Mouse (Mus musculus) G1E (cell line): Measurements from ENCODE around the gene Hoxa11. TPM values are rescaled to one million over a fixed set of nuclear protein-coding genes. Genes with fewer than 3 reads are reported as not detected.

ENCODE experiments used
- ATAC-seq: 2 replicates; pipeline ENCODE4 v1.8.0; 2016; ENCODE audit warnings: mild to moderate bottlenecking; ENCODE audit not compliant: insufficient number of reproducible peaks, poor library complexity, low FRiP score, severe bottlenecking; ENCODE audit errors: extremely low read depth
- DNase-seq: peaks from one replicate; pipeline ENCODE4 v3.0.0; 2012; ENCODE audit warnings: low spot score
- H3K27me3 ChIP-seq: 2 replicates; pipeline ENCODE4 v1.6.1; 2012; ENCODE audit warnings: mild to moderate bottlenecking, low read length, inconsistent platforms; ENCODE audit not compliant: insufficient read depth
- H3K36me3 ChIP-seq: replicated peaks from 2 replicates; pipeline ENCODE3; 2012; ENCODE audit warnings: mild to moderate bottlenecking, inconsistent platforms
- H3K4me1 ChIP-seq: 2 replicates; pipeline ENCODE4 v1.6.1; 2012; ENCODE audit warnings: low read depth, low read length, inconsistent platforms, mixed read lengths; ENCODE audit not compliant: insufficient read depth
- H3K4me3 ChIP-seq: 2 replicates; pipeline ENCODE4 v1.5.1; 2012; ENCODE audit warnings: low read depth, mild to moderate bottlenecking, inconsistent platforms, low read length, moderate library complexity, mixed read lengths
- H3K9me3 ChIP-seq: replicated peaks from 2 replicates; pipeline ENCODE4 v1.6.1; 2012; ENCODE audit warnings: inconsistent platforms
- CTCF ChIP-seq: IDR thresholded peaks from 2 replicates; pipeline ENCODE4 v1.5.1; 2012; ENCODE audit warnings: low read depth, low read length, inconsistent platforms, mixed read lengths
- GATA1 ChIP-seq: IDR thresholded peaks from 2 replicates; pipeline ENCODE4 v1.6.1; 2012; ENCODE audit warnings: borderline replicate concordance, low read length, inconsistent platforms, mixed read lengths
- GATA2 ChIP-seq: IDR thresholded peaks from 2 replicates; pipeline ENCODE4 v1.6.1; 2012; ENCODE audit warnings: low read depth, low read length, inconsistent platforms, borderline replicate concordance
- POLR2AphosphoS5 ChIP-seq: IDR thresholded peaks from 2 replicates; pipeline ENCODE4 v1.6.1; 2012; ENCODE audit warnings: low read depth, low read length, inconsistent platforms; ENCODE audit not compliant: insufficient replicate concordance
- TAL1 ChIP-seq: conservative IDR thresholded peaks from 2 replicates; pipeline ENCODE4 v1.6.1; 2012; ENCODE audit warnings: low read depth, low read length, inconsistent platforms, mixed read lengths
- polyA plus RNA-seq: library from polyadenylated mRNA; stranded (reverse); fragments of >175 nt; gene quantifications from 2 replicates; pipeline ENCODE4 v1.2.3, GENCODE M21; 2012
- total RNA-seq, 2 experiments: library from RNA; stranded (forward) in 1 of 2; stranded (reverse) in 1 of 2; fragments of 200-1000 nt in 1 of 2; fragments of >200 nt in 1 of 2; fragmentation: Nextera tagmentation in 1 of 2; gene quantifications; 2 replicates each; pipeline ENCODE4 v1.2.3; 2014 to 2017

Hoxa11 gene
- total and polyA plus RNA-seq, 3 experiments, result not detected

DNA sequence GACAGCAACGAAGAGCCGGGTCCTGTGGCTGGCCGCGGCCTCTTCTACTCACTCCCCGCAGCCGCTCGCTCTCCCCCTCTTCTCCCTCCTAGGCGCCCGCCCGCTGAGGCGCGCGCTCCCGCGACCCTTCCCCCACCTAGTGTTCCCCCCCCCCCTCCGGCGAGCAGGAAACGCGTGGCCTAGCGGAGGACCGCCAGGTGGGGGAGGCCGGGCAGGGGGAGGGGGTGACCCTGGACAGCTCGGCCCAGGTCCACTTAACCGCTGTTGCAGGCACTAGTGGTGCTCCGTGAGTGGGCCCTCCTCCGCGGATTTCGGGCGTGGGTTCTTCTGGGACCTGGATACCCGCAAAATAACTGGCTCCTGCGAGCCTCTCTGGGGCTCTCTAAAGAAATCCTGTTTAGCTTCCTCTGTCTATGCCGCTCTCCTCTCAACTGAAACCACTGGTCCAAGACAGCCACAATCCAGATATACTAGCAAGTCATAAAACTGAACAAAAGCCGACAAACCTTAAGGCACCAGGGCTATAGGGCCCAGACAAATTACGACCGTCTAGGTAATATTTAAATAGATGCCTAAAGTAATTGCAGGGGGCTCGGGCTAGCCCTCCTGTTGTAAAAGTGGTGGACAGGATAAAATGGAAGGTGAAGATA, 15.0 kb downstream of the Hoxa11 start, which contains the start of gene Hoxa9:
TSS of gene Hoxa9 (minus strand) at position 574 of the 650 bp plus-strand sequence.
- ATAC-seq (no peak), DNase-seq (no peak)
- H3K4me1 ChIP-seq, result no peaks in the 10 kb centered on the region
- peaks cover 66% of the 10 kb centered on the region for H3K27me3 ChIP-seq
- no peak for TF ChIP-seq GATA2
- TF ChIP-seq POLR2AphosphoS5, result no peak
- no peak for TF ChIP-seq GATA1
- no peak for TF ChIP-seq CTCF
- TF ChIP-seq TAL1, result no peak
- H3K9me3 ChIP-seq, result peaks cover 12% of the 10 kb centered on the region
- no peak within 1 kb of the TSS for H3K4me3 ChIP-seq
- no peaks in the 10 kb centered on the region for H3K36me3 ChIP-seq

DNA sequence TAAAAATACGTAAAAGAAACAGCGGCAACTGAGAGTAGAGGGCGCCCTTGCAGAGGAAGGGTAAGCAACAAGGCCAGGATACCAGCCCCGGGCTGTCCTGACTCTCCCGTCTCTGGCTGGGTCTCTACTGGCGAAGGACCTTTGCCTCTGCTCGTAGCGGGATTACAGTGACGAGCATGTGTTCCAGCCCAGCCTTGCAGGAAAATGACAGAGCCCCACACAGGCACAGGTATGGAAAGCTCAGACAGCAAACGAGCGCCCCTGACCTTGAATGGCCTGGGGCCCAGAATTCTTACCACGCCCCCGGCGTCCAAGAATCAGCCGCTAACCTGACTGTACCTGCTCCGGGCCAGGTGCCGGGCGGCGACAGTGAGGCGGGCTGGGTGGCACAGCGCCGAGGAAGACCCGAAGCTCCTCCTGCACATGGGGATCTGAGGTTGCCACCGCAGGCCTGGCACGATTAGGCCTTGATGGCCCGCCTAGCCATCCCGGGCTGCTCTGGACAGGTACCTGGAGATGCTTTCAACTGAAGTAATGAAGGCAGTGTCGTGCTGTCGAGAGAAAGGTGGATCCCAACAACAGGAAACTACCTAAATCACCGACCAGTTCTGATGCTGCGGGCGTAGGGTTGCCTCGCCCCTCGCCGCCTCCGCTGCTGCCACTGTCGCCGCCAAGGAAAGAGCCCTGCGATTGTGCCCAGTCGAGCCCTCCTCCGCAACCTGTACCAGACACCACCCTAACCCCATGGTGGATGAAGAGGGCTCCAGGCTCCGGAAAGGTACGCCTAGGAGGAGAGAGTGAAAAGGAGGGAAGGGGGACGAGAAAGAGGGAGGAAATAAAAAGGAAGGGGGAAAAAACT, 15.8 kb downstream of the Hoxa11 start:
- Histone ChIP-seq H3K4me1 (no peaks in the 10 kb centered on the region; the same call in 1 of the 2 replicates), H3K9me3 (peaks cover 11% of the 10 kb centered on the region), H3K36me3 (no peaks in the 10 kb centered on the region), H3K27me3 (peaks cover 74% of the 10 kb centered on the region), H3K4me3 (no peak overlapping the region)
- no peak for DNase-seq
- ATAC-seq, result no peak
- no peak for TF ChIP-seq CTCF
- no peak for TF ChIP-seq POLR2AphosphoS5
- TF ChIP-seq TAL1, result no peak
- TF ChIP-seq GATA1, result no peak
- no peak for TF ChIP-seq GATA2

DNA sequence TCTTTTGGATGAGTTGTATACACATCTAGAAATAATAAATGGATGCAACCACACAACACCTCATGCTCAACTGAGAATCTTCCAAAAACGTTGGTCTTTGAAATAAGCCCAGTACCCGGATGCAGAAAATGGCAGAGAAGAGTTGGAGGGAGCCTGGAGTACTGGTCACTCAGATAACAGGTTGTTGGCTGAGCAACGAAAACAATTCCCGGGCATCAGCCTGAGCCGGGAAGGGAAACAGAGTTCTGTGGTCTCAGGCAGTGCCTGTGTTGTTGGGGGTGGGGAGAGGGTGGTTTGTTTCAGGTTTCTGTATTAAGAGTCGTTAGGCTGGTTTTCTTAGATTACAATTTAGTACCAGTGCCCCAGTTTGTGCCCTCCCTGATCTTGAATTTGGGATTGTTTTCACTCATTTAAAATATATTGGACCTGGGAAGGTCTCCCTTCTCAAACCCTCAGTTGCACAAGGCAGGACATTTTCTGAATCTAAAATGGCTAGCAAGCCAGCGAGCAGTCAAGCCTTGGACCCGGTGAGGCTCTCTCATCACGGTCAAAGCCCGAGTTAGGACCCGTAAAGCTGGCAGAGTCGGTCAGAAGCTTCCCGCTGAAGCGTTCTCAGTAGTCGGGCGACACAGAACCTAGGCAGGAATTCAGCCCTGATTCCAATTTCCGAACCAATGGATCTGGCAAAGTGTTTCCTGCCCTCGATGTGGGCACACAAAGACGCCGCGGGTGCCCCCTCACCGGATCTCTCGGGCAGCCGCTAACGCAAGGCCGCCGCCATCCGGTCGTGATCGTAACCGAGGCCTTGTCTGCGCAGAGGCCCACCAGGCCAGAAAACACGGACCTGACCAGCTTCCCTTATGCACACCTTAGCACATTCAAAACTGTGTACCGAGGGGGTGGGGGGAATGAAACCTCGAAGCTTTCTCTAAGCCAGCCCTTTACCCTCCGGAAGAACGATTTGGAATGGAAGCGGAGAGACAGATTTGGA, 16.8 kb downstream of the Hoxa11 start:
- no peak for ATAC-seq
- Histone ChIP-seq H3K4me1 (no peaks in the 10 kb centered on the region; the same call in 1 of the 2 replicates), H3K36me3 (no peaks in the 10 kb centered on the region), H3K27me3 (peaks cover 78% of the 10 kb centered on the region), H3K9me3 (peaks cover 1% of the 10 kb centered on the region; the same call in 1 of the 2 replicates), H3K4me3 (no peak overlapping the region)
- TF ChIP-seq POLR2AphosphoS5, result no peak
- TF ChIP-seq GATA1, result no peak
- TF ChIP-seq GATA2, result no peak
- no peak for TF ChIP-seq CTCF
- DNase-seq, result no peak

DNA sequence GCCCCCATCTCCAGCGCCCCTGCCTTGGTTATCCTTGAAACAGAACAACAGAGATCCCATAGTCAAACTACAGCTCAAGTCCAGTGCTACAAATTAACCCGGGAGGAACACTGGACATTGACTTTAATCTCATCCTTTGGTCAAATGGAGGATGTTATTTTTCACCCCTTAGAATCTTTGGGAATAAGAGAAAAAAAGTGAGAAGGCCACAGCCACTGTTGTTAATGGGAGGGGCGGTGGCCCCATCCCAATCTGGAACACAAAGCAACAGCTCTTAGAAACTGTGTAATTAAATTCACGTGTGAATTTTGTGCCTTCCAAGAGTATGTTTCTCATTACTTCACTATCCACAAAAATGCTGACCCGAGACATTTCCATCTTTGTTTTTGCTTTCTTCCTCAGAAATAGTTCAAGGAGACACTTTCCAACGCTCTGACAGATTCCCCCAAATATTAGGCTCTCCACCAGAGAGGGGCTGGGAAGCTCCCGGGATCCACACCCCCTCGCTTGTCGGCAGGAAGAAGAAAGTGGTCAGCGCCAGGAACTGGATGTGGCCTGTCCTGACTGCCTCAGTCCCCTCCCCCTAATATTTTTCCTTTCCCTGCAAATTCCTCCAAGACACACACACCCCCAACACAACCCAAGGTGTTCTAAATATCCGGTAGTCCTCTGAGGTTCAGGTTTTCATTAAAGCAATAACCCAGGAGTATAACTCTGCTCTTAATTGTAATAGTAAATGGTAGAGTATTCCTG, 18.0 kb downstream of the Hoxa11 start:
- no peaks in the 10 kb centered on the region for H3K36me3 ChIP-seq
- ATAC-seq (no peak), DNase-seq (no peak)
- TF ChIP-seq POLR2AphosphoS5 (no peak), GATA1 (no peak), GATA2 (no peak), CTCF (no peak), TAL1 (no peak)
- H3K4me3 ChIP-seq, result no peak overlapping the region
- H3K27me3 ChIP-seq, result peaks cover 69% of the 10 kb centered on the region
- no peaks in the 10 kb centered on the region; the same call in 1 of the 2 replicates for H3K4me1 ChIP-seq
- H3K9me3 ChIP-seq, result no peaks in the 10 kb centered on the region

DNA sequence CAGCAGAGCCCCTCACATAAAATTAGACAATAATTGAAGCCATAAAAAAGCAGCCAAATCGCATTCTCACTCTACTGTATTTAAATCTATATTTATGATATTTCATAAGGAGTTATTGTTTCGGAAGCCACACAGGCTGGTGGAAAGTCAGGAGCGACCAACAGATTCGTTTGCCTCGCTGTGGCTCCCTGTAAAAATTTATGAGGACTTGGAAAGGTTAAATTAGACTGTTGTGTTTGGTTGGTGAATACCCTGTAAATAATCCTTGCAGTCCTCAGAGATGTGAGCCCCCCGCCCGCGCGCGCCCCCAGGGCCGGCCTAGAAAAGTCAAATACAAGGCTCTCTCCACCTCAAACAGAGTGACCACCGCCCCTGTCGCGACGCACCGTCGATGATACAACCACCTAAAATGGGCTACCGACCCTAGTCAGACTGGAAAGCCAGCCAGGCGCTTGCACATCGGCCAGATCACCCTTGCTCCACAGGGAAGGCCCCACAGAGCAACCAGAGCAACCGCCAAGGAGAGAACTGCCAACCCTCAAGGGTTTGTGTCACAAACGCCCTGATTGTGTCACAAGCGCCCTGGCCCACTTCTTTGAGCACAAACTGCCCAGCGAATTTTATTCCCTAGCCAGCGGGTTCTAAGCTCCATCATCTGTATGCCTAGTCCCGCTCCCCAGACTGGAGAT, 18.9 kb downstream of the Hoxa11 start:
- Histone ChIP-seq H3K4me1 (peaks cover 5% of the 10 kb centered on the region; the same call in 1 of the 2 replicates), H3K27me3 (peaks cover 69% of the 10 kb centered on the region), H3K9me3 (no peaks in the 10 kb centered on the region), H3K4me3 (no peak overlapping the region), H3K36me3 (no peaks in the 10 kb centered on the region)
- no peak for DNase-seq
- TF ChIP-seq CTCF (no peak), GATA1 (no peak), TAL1 (no peak), POLR2AphosphoS5 (no peak), GATA2 (no peak)
- no peak for ATAC-seq
